Comparison of ENCODE assay signal across 24 mouse cellular contexts in the genomic region with DNA sequence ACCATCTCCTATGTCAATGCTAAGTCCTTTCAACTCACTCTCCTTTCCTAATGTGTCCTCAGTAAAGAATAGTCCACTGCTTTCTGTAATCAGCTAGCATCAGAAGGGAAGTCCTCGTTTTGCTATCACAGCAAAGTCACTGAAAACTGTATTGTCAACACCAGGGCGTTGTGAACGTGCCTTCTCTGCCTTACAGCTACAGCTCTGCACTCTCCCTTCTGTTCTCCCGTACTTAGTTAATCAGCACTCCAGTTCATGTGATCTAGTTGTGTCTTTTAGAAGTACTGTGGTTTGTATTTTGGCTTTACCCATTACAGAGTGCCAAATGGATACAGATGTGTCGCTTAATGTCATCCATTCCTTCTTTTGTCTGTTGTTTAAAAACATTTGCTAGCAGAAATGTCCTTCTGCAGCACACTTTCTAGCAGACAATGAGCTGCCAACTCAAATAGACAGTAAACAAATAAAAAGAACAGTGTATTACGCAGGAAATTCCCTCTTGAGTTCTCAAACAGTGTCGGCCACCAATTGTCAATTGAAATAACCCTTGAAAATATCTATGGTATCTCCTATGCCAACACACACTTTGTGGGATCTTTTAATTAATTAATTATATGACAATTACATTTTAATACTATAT. TPM values are rescaled to one million over a fixed set of nuclear protein-coding genes. Genes with fewer than 3 reads are reported as not detected.
"Had no signal": no experiment of that assay in that cellular context is flagged by ENCODE, and none has a peak within 500 bp of the region (broad histone marks: within the 10 kb centered on the region; RNA-seq: fewer than 3 reads in every experiment).

No protein-coding gene starts in this region.

- H3K27ac ChIP-seq: gastrocnemius, adult 2 months; heart, embryonic 10.5 days; hindbrain, embryonic 10.5 days; hindbrain, embryonic 12.5 days; hindbrain, embryonic 14.5 days; intestine, embryonic 15.5 days; layer of hippocampus, adult 2 months; left cerebral cortex, adult 2 months; limb, embryonic 10.5 days; limb, embryonic 12.5 days had no signal

- H3K9ac ChIP-seq: heart, embryonic 12.5 days; hindbrain, embryonic 12.5 days; hindbrain, embryonic 14.5 days; intestine, embryonic 15.5 days; limb, embryonic 12.5 days had no signal

- ATAC-seq: hindbrain, embryonic 16.5 days; inflammation-experienced regulatory T-cells, adult 6 months; intestine, embryonic 15.5 days; intestine, postnatal 0 days had no signal

- H3K4me3 ChIP-seq: gastrocnemius, adult 2 months; heart, embryonic 10.5 days; heart, embryonic 12.5 days; hindbrain, embryonic 10.5 days; hindbrain, embryonic 12.5 days; intestine, embryonic 15.5 days; layer of hippocampus, adult 2 months; left cerebral cortex, adult 2 months; limb, embryonic 10.5 days; limb, embryonic 12.5 days had no signal

- H3K4me1 ChIP-seq: heart, embryonic 10.5 days; heart, embryonic 12.5 days; hindbrain, embryonic 10.5 days; hindbrain, embryonic 12.5 days; intestine, embryonic 15.5 days; limb, embryonic 10.5 days; limb, embryonic 12.5 days had no signal

- DNase-seq: gastrocnemius, adult 2 months; gastrocnemius, postnatal 10 days; gastrocnemius, postnatal 25 days; heart, adult 18-20 months; heart, postnatal 10 days; heart, postnatal 4 days; kidney, adult 18-20 months; kidney, adult 8-10 months; kidney, postnatal 10 days; kidney, postnatal 25 days; kidney, postnatal 4 days had no signal

- H3K9me3 ChIP-seq: heart, embryonic 10.5 days; heart, embryonic 12.5 days; hindbrain, embryonic 10.5 days; hindbrain, embryonic 12.5 days; intestine, embryonic 15.5 days; limb, embryonic 10.5 days had no signal

- H3K27me3 ChIP-seq: heart, embryonic 12.5 days; hindbrain, embryonic 12.5 days; intestine, embryonic 15.5 days; limb, embryonic 12.5 days had no signal

- H3K4me2 ChIP-seq: heart, embryonic 12.5 days; hindbrain, embryonic 12.5 days; hindbrain, embryonic 14.5 days; intestine, embryonic 15.5 days; limb, embryonic 12.5 days had no signal

RNA-seq across cellular contexts. Expression of a gene that starts 20.8 kb away (rescaled TPM):
- total RNA-seq: gastrocnemius, adult 2 months had no signal
